Mouse (Mus musculus): Measurements from ENCODE around the gene Arap2.

GRCm38 (mm10) chr5:62642330-62642729 is 123.6 kb downstream of the Arap2 start:
- TF ChIP-seq CTCF (IDR thresholded peaks at IDR 0.05; ENCODE audit: control insufficient read depth, insufficient read depth, insufficient replicate concordance, low read depth, low read length) (no peak), POLR2A (IDR thresholded peaks at IDR 0.05; ENCODE audit: control insufficient read depth, low read depth, low read length) (no peak)

Measured in testis, adult 2 months (tissue).